Mouse (Mus musculus) embryo, embryonic 11 days (tissue): Measurements from ENCODE around the gene 2700097O09Rik.
"Not testable (repeated sequence)": the region's sequence is repeated elsewhere in the genome, so short reads cannot be mapped to it uniquely, and the experiment has no call there.

Experiments
- DNase-seq: peaks from one replicate; pipeline ENCODE4 v3.0.0-alpha.2; 2015

2700097O09Rik gene

GRCm38 (mm10) chr12:55079726-55080600 is at the start of gene 2700097O09Rik, which contains the start of gene Srp54a:
Gene 2700097O09Rik (minus strand): TSS chr12:55080110.
Gene Srp54a (plus strand): TSS chr12:55080262.
- DNase-seq: peak; percentile 97

GRCm38 (mm10) chr12:55124731-55125130 is 44.8 kb upstream of the 2700097O09Rik start:
- not testable (repeated sequence) for DNase-seq

DNA sequence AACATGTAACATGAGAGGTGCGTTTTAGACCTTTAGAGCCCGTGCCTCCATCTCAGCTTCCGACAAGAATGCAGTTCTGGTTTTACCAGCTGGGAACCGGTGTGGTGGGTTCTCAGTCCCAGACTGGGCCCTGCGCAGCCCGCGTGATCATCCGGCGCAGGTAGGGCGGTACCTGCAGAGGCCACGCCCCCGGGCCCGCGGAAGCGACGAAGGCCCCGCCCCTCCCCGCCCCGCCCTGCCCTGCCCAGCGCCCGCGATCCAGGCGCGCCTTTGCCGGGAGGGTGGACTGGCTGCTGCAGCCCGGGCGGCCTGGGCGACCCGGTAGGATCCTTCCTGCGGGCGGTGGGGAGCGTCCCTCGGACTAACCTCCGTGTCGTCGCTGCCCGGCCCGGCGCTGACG is 44.3 kb upstream of the 2700097O09Rik start, which contains the start of gene Fam177a:
Fam177a (plus strand) TSS at position 228 of the 400 bp plus-strand sequence.
- not testable (repeated sequence) for DNase-seq

- DNase-seq: not testable (repeated sequence)
Measured at GRCm38 (mm10) chr12:55112616-55113015, 32.7 kb upstream of the 2700097O09Rik start.

DNA sequence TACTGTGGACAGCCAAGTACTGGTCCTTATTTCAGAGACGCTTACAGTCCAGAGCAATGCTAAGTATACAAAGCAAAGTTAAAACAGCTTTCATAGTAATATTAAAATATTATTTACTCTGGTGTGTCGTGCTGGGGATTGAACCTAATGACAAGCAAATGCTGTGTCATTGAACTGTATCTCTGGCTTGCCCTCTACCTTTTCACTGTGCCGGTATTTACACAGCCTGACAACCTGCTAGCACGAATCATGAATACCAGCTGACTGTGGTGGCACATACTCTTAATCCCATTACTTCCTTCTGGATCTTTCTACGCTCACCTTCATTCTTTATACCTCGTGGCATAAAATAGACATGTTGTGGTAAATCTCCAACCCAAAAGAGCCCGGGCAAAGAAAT is 12.2 kb upstream of the 2700097O09Rik start:
- DNase-seq: not testable (repeated sequence)

DNA sequence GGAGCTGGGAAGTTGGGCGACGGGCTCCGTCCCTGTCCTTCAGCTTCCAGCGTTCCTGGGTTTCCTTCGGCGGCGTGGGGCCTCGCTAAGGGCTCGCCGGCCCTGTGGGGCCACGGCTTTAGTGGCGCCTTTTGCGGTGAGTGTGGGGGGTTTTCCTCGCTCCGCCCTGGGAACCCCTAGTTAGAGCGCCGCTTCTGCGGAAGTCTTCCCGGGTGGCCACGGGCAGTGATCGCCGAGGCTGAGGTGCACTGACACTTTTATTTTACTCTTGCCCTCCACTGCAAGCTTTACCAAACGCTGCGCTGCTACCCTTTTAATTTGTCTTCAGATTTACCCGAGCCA is 662 bp upstream of the 2700097O09Rik start:
- DNase-seq: not testable (repeated sequence)

DNA sequence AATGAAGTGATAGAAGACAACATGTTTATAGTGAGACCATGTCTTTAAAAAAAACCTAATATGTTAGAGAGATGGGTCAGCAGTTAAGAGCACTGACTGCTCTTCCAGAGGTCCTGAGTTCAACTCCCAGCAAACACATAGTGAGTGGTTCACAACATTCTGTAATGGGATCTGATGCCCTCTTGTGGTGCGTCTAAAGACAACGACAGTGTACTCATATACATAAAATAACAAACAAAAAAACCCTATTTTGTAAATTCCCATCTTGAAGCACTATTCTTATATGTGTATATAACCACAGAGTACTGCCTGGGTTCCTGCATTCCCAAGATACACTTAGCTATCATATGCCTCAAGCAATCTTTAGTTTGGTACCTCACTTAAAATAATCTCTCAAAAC is 1.2 kb downstream of the 2700097O09Rik start:
- DNase-seq: not testable (repeated sequence)

GRCm38 (mm10) chr12:55075296-55075695 is 4.6 kb downstream of the 2700097O09Rik start:
- DNase-seq: no peak

GRCm38 (mm10) chr12:55073686-55074085 is 6.2 kb downstream of the 2700097O09Rik start:
- no peak for DNase-seq

GRCm38 (mm10) chr12:55072495-55072894 is 7.4 kb downstream of the 2700097O09Rik start:
- DNase-seq: no peak

DNA sequence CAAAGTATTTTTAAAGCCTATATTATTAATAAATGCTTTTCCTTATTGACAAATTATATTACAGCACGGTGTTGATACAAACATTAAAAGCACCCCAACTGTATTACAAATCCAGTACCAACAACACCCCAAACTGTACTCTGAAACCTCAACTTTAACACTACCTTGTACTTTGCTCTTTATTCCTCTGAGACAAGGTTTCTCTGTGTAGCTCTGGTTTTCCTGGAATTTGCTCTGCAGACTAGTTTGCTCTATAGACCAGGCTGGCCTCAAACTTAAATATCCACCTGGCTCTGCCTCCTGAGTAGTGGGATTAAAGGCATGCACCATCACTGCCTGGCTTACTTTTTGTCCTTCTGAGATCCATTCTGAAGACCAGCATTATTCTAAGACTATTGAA is 17.8 kb downstream of the 2700097O09Rik start:
- no peak for DNase-seq

DNA sequence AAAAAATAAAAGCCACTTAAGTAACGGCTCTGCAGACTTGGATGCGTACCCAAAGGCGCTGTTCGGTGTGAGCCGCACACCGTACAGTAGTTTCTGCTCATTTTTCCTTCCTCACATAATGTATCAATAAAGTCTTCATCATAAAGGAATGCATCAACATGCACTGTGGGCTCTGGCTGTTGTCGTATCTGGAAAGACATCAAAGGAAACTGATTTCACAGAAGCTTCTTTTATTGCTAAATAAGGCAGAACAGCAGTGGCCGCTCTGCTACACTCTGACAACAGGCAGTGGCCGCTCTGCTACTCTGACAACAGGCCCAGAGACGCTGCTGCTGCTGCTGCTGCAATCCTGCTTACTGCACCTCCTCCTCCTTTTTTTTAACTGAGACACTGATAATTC is 18.9 kb downstream of the 2700097O09Rik start:
- DNase-seq: no peak

DNA sequence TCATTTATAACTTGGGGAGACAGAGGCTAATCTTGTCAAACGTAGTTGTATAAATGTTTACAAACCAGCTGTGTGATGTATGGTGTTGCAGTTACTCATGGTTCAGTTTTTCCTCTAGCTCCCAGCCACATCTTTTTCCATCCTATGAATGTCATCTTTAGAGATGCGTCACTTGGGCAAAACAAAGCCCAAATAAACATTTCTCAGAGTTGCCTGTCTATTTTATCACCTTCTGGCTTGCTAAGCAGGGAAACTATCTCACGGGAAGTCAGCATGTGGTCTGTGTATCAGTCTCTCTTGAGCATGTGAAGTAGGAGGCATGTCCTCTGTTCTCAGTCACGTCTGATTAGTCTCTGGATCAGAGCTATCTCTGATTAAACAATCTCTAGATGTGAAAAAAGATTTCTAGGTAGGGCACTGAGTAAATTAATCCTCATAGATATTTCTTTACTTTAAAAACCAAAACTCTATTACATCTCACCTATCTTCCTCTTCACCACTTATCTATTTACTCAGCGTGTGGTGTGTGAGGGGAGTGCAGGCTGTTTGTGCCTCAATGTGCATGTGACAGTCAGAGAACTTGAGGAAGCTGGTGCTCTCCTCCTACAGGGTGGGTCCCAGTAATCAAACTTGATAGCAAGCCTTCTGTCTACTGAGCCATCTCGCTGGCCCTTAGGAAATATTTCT is 19.6 kb downstream of the 2700097O09Rik start:
- DNase-seq: no peak

- DNase-seq: no peak
Measured at GRCm38 (mm10) chr12:55059812-55060211, 20.1 kb downstream of the 2700097O09Rik start.

- DNase-seq: no peak
Measured at GRCm38 (mm10) chr12:55058865-55059615, 20.9 kb downstream of the 2700097O09Rik start.

DNA sequence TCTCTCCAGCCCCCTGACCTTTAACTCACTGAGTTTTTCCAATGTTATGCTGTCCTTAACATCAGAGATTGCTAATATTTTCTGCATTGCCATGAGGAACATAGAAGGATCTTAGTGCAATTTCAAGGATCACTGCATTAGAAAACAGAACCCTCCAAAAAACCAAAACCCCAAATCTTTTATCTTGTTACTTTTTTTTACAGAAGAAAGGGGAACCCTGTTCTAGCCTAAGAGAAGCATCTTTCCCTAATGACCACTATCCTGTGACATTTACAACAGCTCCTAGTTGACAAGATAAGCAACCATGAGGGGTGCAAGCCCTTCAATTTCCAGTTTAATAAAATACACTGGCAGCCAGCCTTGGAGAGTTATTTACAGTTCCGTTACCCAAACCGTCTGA is 23.2 kb downstream of the 2700097O09Rik start:
- DNase-seq: no peak

GRCm38 (mm10) chr12:55054551-55055241 is 25.2 kb downstream of the 2700097O09Rik start:
- DNase-seq: no peak

- DNase-seq: no peak
Measured at GRCm38 (mm10) chr12:55053267-55053666, 26.6 kb downstream of the 2700097O09Rik start.

DNA sequence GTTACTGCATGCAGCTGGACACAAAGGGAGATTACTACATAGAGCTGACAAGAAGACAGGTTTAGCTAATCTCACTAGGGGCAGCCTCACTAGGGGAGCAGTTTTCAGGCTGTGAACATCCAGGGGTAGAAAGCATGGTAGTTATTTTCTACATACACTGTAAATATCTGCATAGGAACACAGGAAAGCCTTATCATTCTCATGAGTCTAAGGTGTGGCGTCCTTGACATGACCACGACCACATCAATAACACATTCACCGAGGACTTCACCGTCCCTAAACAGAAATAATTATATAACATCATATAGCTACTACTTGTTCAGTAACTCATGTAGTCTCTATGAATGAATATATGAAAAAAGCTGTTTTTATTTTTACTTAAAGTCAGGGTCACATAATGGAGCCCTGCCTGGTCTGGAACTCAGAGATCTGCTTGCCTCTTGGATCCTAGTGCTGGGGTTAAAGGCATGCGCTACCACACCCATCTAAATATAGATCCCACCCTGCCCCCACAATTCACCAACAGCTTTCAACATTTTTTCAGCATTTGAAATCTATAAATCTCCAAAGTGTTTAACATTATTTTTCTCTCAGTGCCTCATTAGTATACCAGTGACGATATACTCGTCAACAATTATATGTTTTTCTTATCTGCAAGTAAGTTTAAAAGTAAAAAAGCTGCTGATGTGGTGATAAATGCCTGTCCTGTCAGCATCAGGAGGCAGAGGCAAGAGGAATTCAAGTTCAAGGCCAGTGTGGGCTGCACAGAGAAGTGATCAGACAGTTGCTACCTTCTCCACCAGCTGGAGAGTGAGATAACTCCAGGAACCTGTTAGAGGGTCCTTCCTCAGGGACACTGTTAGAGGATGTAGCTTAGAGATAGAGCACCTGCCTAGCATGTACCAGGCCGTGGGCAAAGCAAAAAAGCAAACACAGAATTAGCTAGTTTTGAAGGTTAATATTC is 28.4 kb downstream of the 2700097O09Rik start:
- no peak for DNase-seq

DNA sequence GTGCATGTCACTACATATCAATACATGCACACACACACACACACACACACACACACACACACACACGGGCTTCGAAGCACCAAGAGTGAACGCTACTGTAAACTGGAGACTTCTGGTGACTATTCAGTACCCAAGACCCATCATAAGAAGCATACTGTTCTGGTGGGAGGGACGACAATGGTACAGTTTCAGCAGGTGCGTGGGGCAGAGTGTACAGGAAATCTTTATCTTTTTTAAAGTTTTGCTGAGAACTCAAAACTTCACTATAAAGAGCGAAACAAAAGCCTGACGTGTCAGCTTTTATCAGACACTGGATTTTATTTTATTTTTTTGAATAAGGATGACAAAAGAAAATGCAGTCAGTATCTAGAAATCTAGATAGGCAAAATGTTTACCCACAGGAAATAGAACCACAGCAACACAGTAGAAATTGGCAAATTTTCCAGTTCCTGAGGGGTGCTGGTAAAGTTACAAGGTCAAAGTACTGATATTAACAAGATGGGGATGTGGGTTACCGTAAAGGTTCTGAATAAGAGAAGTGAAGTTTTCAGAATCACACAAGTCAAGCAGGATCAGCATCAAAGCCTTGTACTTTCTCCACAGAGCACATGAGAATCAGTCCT is 30.1 kb downstream of the 2700097O09Rik start:
- no peak for DNase-seq

- DNase-seq: no peak
Measured at GRCm38 (mm10) chr12:55041011-55041410, 38.9 kb downstream of the 2700097O09Rik start.
